Mouse (Mus musculus) neural tube, embryonic 13.5 days (tissue): ENCODE data around the gene Tubgcp5. TPM values are rescaled to one million over a fixed set of nuclear protein-coding genes. Genes with fewer than 3 reads are reported as not detected.

Experiments used
- ATAC-seq: fragments of 200-750 bp; cut with Nextera tagmentation; 2 replicates; pipeline ENCODE4 v1.8.0; 2017; ENCODE audit warnings: low read depth, mild to moderate bottlenecking, moderate TSS enrichment, moderate library complexity
- H3K27ac ChIP-seq: fragments of 300-500 bp; sonication (generic); replicated peaks from 2 replicates; pipeline ENCODE4 v1.5.1; 2015; ENCODE audit warnings: moderate library complexity, mild to moderate bottlenecking, inconsistent platforms
- H3K27me3 ChIP-seq: fragments of 300-500 bp; sonication (generic); 2 replicates; pipeline ENCODE4 v1.6.1; 2015; ENCODE audit warnings: mild to moderate bottlenecking, inconsistent platforms
- H3K36me3 ChIP-seq: fragments of 300-500 bp; sonication (generic); 2 replicates; pipeline ENCODE4 v1.6.1; 2015; ENCODE audit warnings: mild to moderate bottlenecking, inconsistent platforms
- H3K4me1 ChIP-seq: fragments of 300-500 bp; sonication (generic); replicated peaks from 2 replicates; pipeline ENCODE4 v1.6.1; 2015; ENCODE audit warnings: inconsistent platforms
- H3K4me2 ChIP-seq: fragments of 300-500 bp; sonication (generic); 2 replicates; pipeline ENCODE4 v1.6.1; 2015; ENCODE audit warnings: inconsistent platforms, mild to moderate bottlenecking, moderate library complexity
- H3K4me3 ChIP-seq: fragments of 300-500 bp; sonication (generic); 2 replicates; pipeline ENCODE4 v1.5.1; 2015; ENCODE audit warnings: mild to moderate bottlenecking, inconsistent platforms
- H3K9ac ChIP-seq: fragments of 300-500 bp; sonication (generic); 2 replicates; pipeline ENCODE4 v1.6.1; 2015; ENCODE audit warnings: moderate library complexity, mild to moderate bottlenecking, inconsistent platforms
- H3K9me3 ChIP-seq: fragments of 300-500 bp; sonication (generic); 2 replicates; pipeline ENCODE4 v1.6.1; 2016; ENCODE audit warnings: inconsistent platforms
- WGBS: fragments of 180-500 bp; shearing (Covaris S2); methylation state at CpG from one replicate; pipeline ENCODE4 v1.1.7; 2015; 5-methylcytosine and 5-hydroxymethylcytosine counted together
- polyA plus RNA-seq: library from polyadenylated mRNA; unstranded; fragments of >200 nt; fragmentation: Nextera tagmentation; extraction: Ambion mirVana; gene quantifications from 2 replicates; pipeline ENCODE4 v1.2.1, GENCODE M21; 2015

Tubgcp5 gene
- polyA plus RNA-seq, 1 experiment from 2014 or later: 38.8 TPM

DNA sequence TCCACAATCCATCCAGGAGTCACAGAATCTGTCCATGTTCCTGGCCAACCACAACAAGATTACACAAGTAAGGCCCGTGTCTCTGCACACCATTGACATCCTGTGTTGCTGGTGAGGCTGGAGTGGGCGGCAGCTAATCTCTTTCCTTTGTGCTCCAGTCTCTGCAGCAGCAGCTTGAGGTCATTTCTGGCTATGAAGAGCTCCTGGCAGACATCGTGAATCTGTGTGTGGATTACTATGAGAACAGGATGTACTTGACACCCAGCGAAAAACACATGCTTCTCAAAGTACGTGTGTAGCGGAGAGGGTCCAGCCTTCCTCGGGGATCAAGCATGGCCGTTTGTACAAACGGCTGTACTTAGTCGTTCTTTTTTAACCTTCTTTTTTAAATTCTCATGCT lies 83.8 kb downstream of the Tubgcp5 start:
- Histone ChIP-seq H3K27me3 (no peaks in the 10 kb centered on the region), H3K9ac (no peak overlapping the region), H3K4me3 (no peak overlapping the region), H3K36me3 (peaks cover 83% of the 10 kb centered on the region), H3K27ac (no peak overlapping the region), H3K4me1 (0 out of 2 replicates have a peak, but pooled peaks cover 5% of the 10 kb centered on the region), H3K4me2 (no peak overlapping the region), H3K9me3 (no peaks in the 10 kb centered on the region)
- ATAC-seq: no peak
- WGBS: 95% methylated on average over 10 of the region's 10 CpGs

DNA sequence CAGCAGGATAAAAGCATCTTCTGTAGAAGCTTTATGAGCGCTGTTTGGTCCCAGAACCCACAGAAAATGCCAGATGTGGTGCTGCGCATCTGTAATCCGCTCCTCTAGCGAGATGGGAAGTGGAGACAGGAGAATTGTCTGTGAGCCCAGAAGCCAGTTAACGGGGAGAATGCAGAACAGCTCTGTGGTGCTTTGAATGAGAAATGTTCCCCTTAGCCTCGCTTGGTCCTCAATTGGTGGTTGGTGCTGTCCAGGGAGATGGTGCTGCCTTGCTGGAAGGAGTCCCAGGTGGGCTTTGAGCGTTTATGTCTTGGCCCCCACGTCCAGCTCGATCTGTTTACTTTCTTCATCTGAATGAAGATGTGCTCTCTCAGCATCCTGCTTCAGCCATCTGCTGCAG lies 86.9 kb downstream of the Tubgcp5 start:
- no peak for ATAC-seq
- H3K4me2 ChIP-seq: no peak overlapping the region
- H3K4me3 ChIP-seq: no peak overlapping the region
- 0 out of 2 replicates have a peak, but pooled peaks cover 5% of the 10 kb centered on the region for H3K4me1 ChIP-seq
- no peak overlapping the region for H3K9ac ChIP-seq
- H3K27ac ChIP-seq: 0 out of 2 replicates have a peak overlapping the region, but pooled peaks have one; percentile 18
- no peaks in the 10 kb centered on the region for H3K9me3 ChIP-seq
- 85% methylated on average over 9 of the region's 9 CpGs for WGBS
- H3K36me3 ChIP-seq: peaks cover 57% of the 10 kb centered on the region
- H3K27me3 ChIP-seq: no peaks in the 10 kb centered on the region

Other genes starting within 250 kb of the Tubgcp5 start
- gene Siglech, start 26.0 kb upstream of the Tubgcp5 start, polyA plus RNA-seq: 1.9 and 2.8 TPM in 2 replicates
- gene Cyfip1, start 47.6 kb downstream of the Tubgcp5 start, polyA plus RNA-seq: 47.6 and 49.4 TPM in 2 replicates
- 40.3 and 42.0 TPM in 2 replicates for gene Nipa2, start 168.3 kb downstream of the Tubgcp5 start, polyA plus RNA-seq
- 23.4 and 25.9 TPM in 2 replicates for gene Nipa1, start 225.8 kb downstream of the Tubgcp5 start, polyA plus RNA-seq